Mouse (Mus musculus) E14TG2a.4 (cell line): ENCODE results near the gene Gm49369.

ENCODE experiments used
- CTCF ChIP-seq: conservative IDR thresholded peaks from 2 replicates; pipeline ENCODE4 v1.5.1; 2014; ENCODE audit warnings: low read length
- POU5F1 ChIP-seq: IDR thresholded peaks from 2 replicates; pipeline ENCODE4 v1.6.1; 2014; ENCODE audit warnings: low read length, borderline replicate concordance

GRCm38 (mm10) chr7:142354661-142355233, 27.7 kb downstream of the Gm49369 start:
- TF ChIP-seq CTCF (no peak), POU5F1 (no peak)
